Mouse (Mus musculus) hindbrain, embryonic 12.5 days (tissue): Measurements from ENCODE around the gene Eaf2. TPM values are rescaled to one million over a fixed set of nuclear protein-coding genes. Genes with fewer than 3 reads are reported as not detected.

Experiments
- microRNA-seq: library from miRNA; unstranded; fragments of <30 nt; microRNA quantifications from one replicate; pipeline ENCODE4, GENCODE M21; 2017
- polyA plus RNA-seq: library from polyadenylated mRNA; unstranded; fragments of >200 nt; fragmentation: Nextera tagmentation; extraction: Ambion mirVana; gene quantifications from 2 replicates; pipeline ENCODE4 v1.2.1, GENCODE M21; 2016

The Eaf2 gene
- polyA plus RNA-seq, 1 experiment from 2014 or later: 1.2 TPM

Small RNAs within 50 kb of the gene (microRNA-seq; reads per million reads assigned to microRNA genes)
- gene Gm22617: not detected

Other genes with a start within 250 kb of the Eaf2 start
- gene Cd86, start 208.9 kb downstream of the Eaf2 start, polyA plus RNA-seq: 1.7 and 2.0 TPM in 2 replicates
- 0.53 and 1.3 TPM in 2 replicates for gene Ildr1, start 181.0 kb downstream of the Eaf2 start, polyA plus RNA-seq
- gene Slc15a2, start 90.0 kb downstream of the Eaf2 start, polyA plus RNA-seq: 3.0 and 6.6 TPM in 2 replicates
- 63.4 and 68.9 TPM in 2 replicates for gene Iqcb1, start 46.6 kb downstream of the Eaf2 start, polyA plus RNA-seq
- gene Golgb1, start 137 bp upstream of the Eaf2 start, polyA plus RNA-seq: 95.7 and 96.0 TPM in 2 replicates
- 2.5 and 2.8 TPM in 2 replicates for gene Hcls1, start 60.0 kb upstream of the Eaf2 start, polyA plus RNA-seq
- 0.04 TPM in 1 of 2 replicates, not detected in the other for gene Fbxo40, start 115.5 kb upstream of the Eaf2 start, polyA plus RNA-seq
- 7.8 and 8.6 TPM in 2 replicates for gene Polq, start 136.8 kb upstream of the Eaf2 start, polyA plus RNA-seq